Mouse (Mus musculus): ENCODE measurements at regions not wholly inside any gene's neighbourhood (a gene's known extent, or its start where the extent isn't known, plus 50 kb on each side); places are given as distances from the start of the nearest gene placed in this dataset.

GRCm38 (mm10) chr17:85821861-85822260, 133.8 kb upstream of the Six2 start:
- no peak for DNase-seq

GRCm38 (mm10) chr17:85818098-85818855, 130.2 kb upstream of the Six2 start:
- DNase-seq, result peak in 1 of 2 experiments; percentile 16

GRCm38 (mm10) chr17:85816521-85816920, 128.4 kb upstream of the Six2 start:
- DNase-seq, result no peak

- no peak for DNase-seq
These were observed 128.0 kb upstream of the Six2 start for GRCm38 (mm10) chr17:85816056-85816455.

- no peak for DNase-seq
These were observed 120.5 kb upstream of the Six2 start for GRCm38 (mm10) chr17:85808580-85808979.

GRCm38 (mm10) chr17:85805726-85806359, 117.8 kb upstream of the Six2 start:
- no peak for DNase-seq

GRCm38 (mm10) chr17:85804631-85805030, 116.6 kb upstream of the Six2 start:
- no peak for DNase-seq

- DNase-seq, result no peak
These were observed 113.7 kb upstream of the Six2 start for GRCm38 (mm10) chr17:85801734-85802133.

- DNase-seq, result no peak
These were observed 113.1 kb upstream of the Six2 start for GRCm38 (mm10) chr17:85801079-85801605.

GRCm38 (mm10) chr17:85800357-85801078, 112.4 kb upstream of the Six2 start:
- peak; percentile 13 to 14 for DNase-seq

- peak; percentile 12 to 24 for DNase-seq
These were observed 111.8 kb upstream of the Six2 start for GRCm38 (mm10) chr17:85799865-85800356.

GRCm38 (mm10) chr17:85799081-85799864, 111.2 kb upstream of the Six2 start:
- peak in 1 of 2 experiments; percentile 10 for DNase-seq

GRCm38 (mm10) chr17:85797755-85798154, 109.7 kb upstream of the Six2 start:
- DNase-seq, result no peak

GRCm38 (mm10) chr17:85795820-85796219, 107.7 kb upstream of the Six2 start:
- DNase-seq, result no peak

- DNase-seq, result no peak
These were observed 97.7 kb upstream of the Six2 start for GRCm38 (mm10) chr17:85785625-85786294.

- no peak for DNase-seq
These were observed 92.4 kb upstream of the Six2 start for GRCm38 (mm10) chr17:85780477-85780876.

- peak; percentile 13 to 44 for DNase-seq
These were observed 88.8 kb upstream of the Six2 start for GRCm38 (mm10) chr17:85776876-85777275.

GRCm38 (mm10) chr17:85768341-85768740, 80.3 kb upstream of the Six2 start:
- no peak for DNase-seq

- DNase-seq, result no peak
These were observed 79.3 kb upstream of the Six2 start for GRCm38 (mm10) chr17:85767201-85767862.

- no peak for DNase-seq
These were observed 78.5 kb upstream of the Six2 start for GRCm38 (mm10) chr17:85766556-85766955.

GRCm38 (mm10) chr17:85758581-85759098, 70.6 kb upstream of the Six2 start:
- no peak for DNase-seq

Measured in cerebellum, postnatal 14 days (tissue).